Mouse (Mus musculus) thymus, adult 18-20 months (tissue): Measurements from ENCODE around the gene Msi2.

Source experiments
- DNase-seq, 2 experiments: peaks; one replicate each; pipeline ENCODE4 v3.0.0; 2022; ENCODE audit warnings: mixed read lengths in 2 of 2

Msi2 gene

GRCm38 (mm10) chr11:88297526-88297925 lies 420.8 kb downstream of the Msi2 start:
- DNase-seq: no peak

GRCm38 (mm10) chr11:88295298-88295697 lies 423.0 kb downstream of the Msi2 start:
- DNase-seq: no peak

GRCm38 (mm10) chr11:88294394-88294710 lies 424.0 kb downstream of the Msi2 start:
- no peak for DNase-seq

- DNase-seq: no peak
Observed at GRCm38 (mm10) chr11:88293631-88294393, 424.5 kb downstream of the Msi2 start, which contains the start of gene Ccdc182. TSS of gene Ccdc182 (plus strand) at chr11:88294058.

GRCm38 (mm10) chr11:88291688-88292087 lies 426.6 kb downstream of the Msi2 start:
- no peak for DNase-seq

GRCm38 (mm10) chr11:88291245-88291644 lies 427.1 kb downstream of the Msi2 start:
- DNase-seq: no peak
